Mouse (Mus musculus) cerebellum, postnatal 36 days (tissue): ENCODE results near the gene Mettl8.

Source experiments
- DNase-seq, 2 experiments: peaks; one replicate each; pipeline ENCODE4 v3.0.0; 2021 to 2022; ENCODE audit warnings: mixed read lengths in 2 of 2

Mettl8 gene

DNA sequence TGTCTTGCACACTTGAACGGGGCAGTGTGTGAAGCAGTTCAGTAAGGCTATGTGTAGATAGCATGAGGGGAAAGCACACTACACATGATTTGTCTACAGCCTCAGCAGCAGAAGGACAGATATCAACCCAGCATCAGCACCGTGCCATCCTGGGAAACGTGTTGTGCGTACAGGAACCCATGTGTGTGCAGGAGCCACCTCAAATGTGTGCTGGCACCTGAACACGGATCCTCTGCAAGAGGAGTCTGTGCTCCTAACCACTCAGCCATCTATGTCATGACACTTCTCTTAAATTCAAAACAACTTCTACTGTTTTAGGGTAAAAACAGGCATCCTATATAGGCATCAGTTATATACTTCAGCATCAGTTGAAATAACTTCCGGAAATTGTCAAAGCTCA, 80.6 kb downstream of the Mettl8 start:
- no peak for DNase-seq

GRCm38 (mm10) chr2:70972795-70973518, 82.4 kb downstream of the Mettl8 start:
- DNase-seq: no peak

GRCm38 (mm10) chr2:70970158-70970741, 85.1 kb downstream of the Mettl8 start:
- DNase-seq: no peak

- no peak for DNase-seq
Observed at GRCm38 (mm10) chr2:70968305-70968704, 87.1 kb downstream of the Mettl8 start.

DNA sequence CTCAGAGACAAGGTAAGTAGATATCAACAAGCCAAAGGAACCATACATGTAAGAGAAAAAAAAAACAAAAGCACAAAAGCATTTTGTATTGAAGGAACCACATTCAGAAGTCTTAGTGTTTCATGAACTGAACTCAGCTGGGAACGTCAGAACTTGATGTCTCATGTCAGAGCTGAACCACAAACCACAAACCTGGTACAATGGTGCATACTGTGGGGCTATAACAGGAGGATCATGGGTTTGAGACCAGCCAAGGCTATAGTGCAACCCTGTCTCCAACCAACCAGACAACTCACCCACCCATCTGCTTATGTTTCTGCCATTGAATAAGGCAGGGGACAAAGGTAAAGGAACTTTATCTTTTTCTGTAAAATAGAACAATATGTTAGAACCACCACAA, 88.2 kb downstream of the Mettl8 start:
- no peak for DNase-seq

- DNase-seq: no peak
Observed at GRCm38 (mm10) chr2:70964809-70965208, 90.6 kb downstream of the Mettl8 start.

GRCm38 (mm10) chr2:70962921-70963320, 92.5 kb downstream of the Mettl8 start:
- no peak for DNase-seq

- DNase-seq: no peak
Observed at GRCm38 (mm10) chr2:70961086-70961941, 94.1 kb downstream of the Mettl8 start.

- no peak for DNase-seq
Observed at GRCm38 (mm10) chr2:70960090-70960489, 95.3 kb downstream of the Mettl8 start.

DNA sequence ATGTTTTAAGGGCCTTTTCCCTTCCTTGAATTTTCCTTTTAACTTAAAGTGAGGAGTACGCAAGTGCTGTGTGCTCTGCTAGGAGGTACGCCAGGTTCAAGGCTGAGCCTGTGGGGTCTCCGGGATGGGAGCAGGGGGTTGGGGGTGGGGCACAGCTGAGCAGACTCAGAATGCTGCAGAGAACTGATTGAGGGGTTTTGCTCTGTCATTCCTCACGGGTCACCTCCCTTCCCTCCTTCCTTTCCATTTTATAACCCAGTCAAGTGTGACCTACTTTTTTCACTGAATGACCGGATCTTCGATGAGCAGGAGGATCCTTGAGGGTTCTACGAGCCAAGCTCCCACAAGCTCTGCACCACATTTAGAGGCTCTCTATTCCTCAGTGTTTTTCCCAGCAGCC, 96.0 kb downstream of the Mettl8 start:
- DNase-seq: no peak

GRCm38 (mm10) chr2:70958536-70958935, 96.8 kb downstream of the Mettl8 start:
- no peak for DNase-seq

- DNase-seq: no peak
Observed at GRCm38 (mm10) chr2:70953616-70954015, 101.8 kb downstream of the Mettl8 start.

GRCm38 (mm10) chr2:70951944-70952343, 103.4 kb downstream of the Mettl8 start:
- DNase-seq: no peak

DNA sequence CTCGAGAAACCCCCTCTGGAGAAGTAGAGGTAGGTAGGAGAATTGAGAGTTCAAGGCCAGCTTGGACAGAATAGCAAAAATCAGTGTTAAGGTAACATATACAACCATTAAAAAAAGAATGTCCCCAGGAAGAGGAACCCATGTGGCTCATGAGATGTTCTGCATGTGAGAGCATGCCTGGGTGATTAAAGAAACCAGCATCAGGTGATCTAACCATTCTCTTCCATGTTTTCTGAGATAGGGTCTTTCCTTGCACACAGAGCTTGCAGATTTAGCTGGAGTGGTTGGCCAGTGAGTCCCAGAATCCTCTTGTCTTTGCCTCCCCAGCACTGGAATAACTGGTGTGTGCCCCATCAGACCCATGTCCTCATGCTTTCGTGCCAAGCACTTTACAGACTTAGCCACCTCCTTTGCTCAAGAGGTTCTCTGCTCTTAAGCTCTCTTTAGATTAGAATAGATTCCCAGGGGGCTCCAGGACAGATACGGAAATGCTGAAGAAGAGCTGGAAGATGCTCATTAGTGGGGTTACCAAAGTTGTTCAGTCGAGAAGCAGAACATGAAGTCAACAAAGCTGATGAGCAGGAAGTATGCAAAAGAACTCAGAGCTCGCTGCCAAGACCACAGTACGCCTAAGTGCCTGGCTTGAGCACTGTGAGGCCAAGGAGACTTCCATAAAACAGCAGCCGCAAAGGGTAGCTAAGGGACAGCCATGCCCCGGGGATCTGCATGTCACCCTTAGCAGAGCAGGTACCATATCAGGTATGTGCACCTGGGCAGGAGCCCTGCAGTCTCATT, 110.7 kb downstream of the Mettl8 start:
- no peak for DNase-seq

- no peak for DNase-seq
Observed at GRCm38 (mm10) chr2:70940826-70941225, 114.6 kb downstream of the Mettl8 start.

DNA sequence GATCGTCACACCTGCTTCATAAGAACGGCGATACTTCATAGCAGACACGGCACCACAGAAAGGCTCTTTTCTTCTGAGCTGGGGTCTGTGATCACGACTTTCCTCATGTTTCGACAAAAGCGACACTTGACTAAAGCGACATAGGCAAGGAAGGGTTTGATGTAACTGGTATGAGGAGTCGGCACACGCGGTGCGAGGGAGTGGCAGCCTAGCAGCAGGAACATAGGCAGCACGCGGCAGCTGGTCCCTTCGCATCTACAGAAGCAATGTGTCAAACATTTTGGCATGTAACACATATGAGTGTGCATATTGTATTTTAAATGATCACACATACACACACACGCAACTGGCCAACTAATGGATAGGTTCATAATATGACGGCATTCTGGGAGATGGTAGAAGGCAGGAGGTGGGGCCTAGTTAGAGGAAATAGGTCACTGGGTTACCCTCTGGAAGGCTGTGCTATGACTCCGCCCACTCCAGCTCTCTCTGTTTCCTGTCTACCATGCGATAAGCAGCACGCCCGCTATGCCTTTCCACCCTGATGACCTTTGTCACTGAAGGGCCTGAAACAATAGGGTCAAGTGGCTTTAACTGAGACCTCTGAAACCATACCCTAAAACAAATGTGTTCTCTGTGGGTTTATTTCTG, 116.4 kb downstream of the Mettl8 start:
- no peak for DNase-seq

- DNase-seq: no peak
Observed at GRCm38 (mm10) chr2:70934772-70935171, 120.6 kb downstream of the Mettl8 start.

- no peak for DNase-seq
Observed at GRCm38 (mm10) chr2:70933516-70933915, 121.9 kb downstream of the Mettl8 start.

GRCm38 (mm10) chr2:70932965-70933364, 122.4 kb downstream of the Mettl8 start:
- DNase-seq: no peak

- no peak for DNase-seq
Observed at GRCm38 (mm10) chr2:70930631-70931288, 124.6 kb downstream of the Mettl8 start.

DNA sequence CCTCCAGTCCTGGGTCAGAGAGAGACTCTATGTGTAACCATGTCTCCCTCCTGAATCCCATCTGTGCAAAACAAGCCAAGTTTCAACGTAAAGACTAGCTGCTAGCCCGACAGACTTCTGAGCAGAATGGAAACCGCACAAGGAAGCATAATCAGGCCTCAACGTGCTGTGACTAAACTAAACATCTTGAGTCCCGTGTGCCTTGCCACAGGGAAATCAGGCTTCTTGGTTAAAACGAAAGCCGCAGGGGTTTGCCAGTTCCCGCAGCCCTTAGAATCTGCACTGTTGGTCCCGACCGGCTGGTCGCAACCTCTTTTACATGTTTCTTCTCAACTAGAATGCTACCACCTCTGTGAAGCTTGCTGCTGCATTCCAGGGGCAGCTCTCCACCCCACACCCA, 125.7 kb downstream of the Mettl8 start:
- DNase-seq: no peak

DNA sequence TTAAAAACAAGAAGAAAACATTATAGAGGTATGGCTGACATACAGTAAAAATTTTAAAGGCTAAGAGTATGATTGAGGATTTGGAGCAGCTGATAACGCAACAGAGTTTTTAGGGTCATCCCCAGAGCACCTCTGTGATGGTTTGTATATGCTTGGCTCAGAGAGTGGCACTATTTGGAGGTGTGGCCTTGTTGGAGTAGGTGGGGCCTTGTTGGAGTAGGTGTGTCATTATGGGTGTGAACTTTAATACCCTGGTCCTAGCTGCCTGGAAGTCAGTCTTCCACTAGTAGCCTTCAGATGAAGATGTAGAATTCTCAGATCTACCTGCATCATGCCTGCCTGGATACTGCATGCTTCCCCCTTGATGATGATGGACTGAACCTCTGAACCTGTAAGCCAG, 131.3 kb downstream of the Mettl8 start:
- DNase-seq: no peak
